Comparison of ENCODE assay signal across 8 mouse cellular contexts in the genomic region with DNA sequence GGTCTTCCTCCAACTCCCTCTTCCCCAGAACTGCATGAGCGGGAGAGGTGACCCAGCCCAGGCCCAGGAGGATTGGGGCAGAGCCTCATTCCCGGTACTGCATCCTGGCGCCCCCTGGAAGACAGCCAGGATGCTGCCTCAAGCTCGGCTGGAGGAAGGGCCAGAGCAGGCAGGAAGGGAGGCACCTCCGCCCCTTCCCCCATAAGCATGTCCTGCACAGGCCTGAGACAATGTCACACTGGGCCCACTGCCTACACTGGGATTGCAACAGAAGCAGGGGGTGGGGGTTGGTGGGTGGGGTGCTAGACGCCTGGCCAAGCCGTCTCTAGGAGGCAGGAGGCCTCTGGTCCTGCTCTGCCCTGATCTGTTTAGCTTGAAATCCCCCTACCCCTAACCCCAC. TPM values are rescaled to one million over a fixed set of nuclear protein-coding genes. Genes with fewer than 3 reads are reported as not detected.
DNase-seq lines count a peak whose midpoint lies in the region; ATAC-seq lines count a peak whose summit lies in the region.
"Had no signal": no experiment of that assay in that cellular context is flagged by ENCODE, and none has a peak within 500 bp of the region (broad histone marks: within the 10 kb centered on the region; RNA-seq: fewer than 3 reads in every experiment).

No protein-coding gene starts in this region.

- H3K4me1 ChIP-seq in heart, embryonic 16.5 days (ENCODE audit: control insufficient read depth, insufficient read depth, low read length), result peaks cover 16% of the 10 kb centered on the region
- H3K4me1 ChIP-seq in neural tube, embryonic 15.5 days, result peaks cover 20% of the 10 kb centered on the region

- WGBS in heart, embryonic 16.5 days, result 26% methylated on average over 7 of the region's 7 CpGs
- WGBS in neural tube, embryonic 15.5 days, result 29% methylated on average over 7 of the region's 7 CpGs

- no peak overlapping the region for H3K4me2 ChIP-seq in heart, embryonic 16.5 days (ENCODE audit: low read depth, low read length)
- no peak overlapping the region for H3K4me2 ChIP-seq in neural tube, embryonic 15.5 days
- H3K4me2 ChIP-seq: limb, embryonic 12.5 days had no signal

- H3K27ac ChIP-seq in heart, embryonic 16.5 days (ENCODE audit: low read length), result peak overlapping the region; percentile 78
- H3K27ac ChIP-seq in neural tube, embryonic 15.5 days (replicated peaks), result peak overlapping the region; percentile 48
- H3K27ac ChIP-seq: limb, embryonic 12.5 days had no signal

- H3K9ac ChIP-seq in heart, embryonic 16.5 days (ENCODE audit: low read length), result 0 out of 2 replicates have a peak overlapping the region, but pooled peaks have one; percentile 1
- no peak overlapping the region for H3K9ac ChIP-seq in neural tube, embryonic 15.5 days (replicated peaks)
- H3K9ac ChIP-seq: limb, embryonic 12.5 days had no signal

- peak; percentile 55 for DNase-seq in NIH3T3 (ENCODE audit: low read depth)
- DNase-seq in embryo, embryonic 11 days, result peak; percentile 34
- peak; percentile 86 for DNase-seq in kidney, postnatal 14 days
- no peak for DNase-seq in left cerebral cortex, adult 9 months (ENCODE audit: low spot score in 2 of 2)
- no peak for DNase-seq in layer of hippocampus, postnatal 10 days (ENCODE audit: low spot score in 2 of 2)

- ATAC-seq in heart, embryonic 16.5 days (replicated peaks; ENCODE audit: extremely low read depth, insufficient read depth, low FRiP score), result peak; percentile 75
- no peak; the same call in 1 of the 2 replicates for ATAC-seq in neural tube, embryonic 15.5 days (ENCODE audit: low FRiP score)

- H3K36me3 ChIP-seq in heart, embryonic 16.5 days (ENCODE audit: control insufficient read depth, insufficient read depth), result no peaks in the 10 kb centered on the region
- H3K36me3 ChIP-seq in neural tube, embryonic 15.5 days, result no peaks in the 10 kb centered on the region
- H3K36me3 ChIP-seq: limb, embryonic 12.5 days had no signal

- no peaks in the 10 kb centered on the region for H3K27me3 ChIP-seq in heart, embryonic 16.5 days (ENCODE audit: control insufficient read depth, insufficient read depth, low read length)
- H3K27me3 ChIP-seq in neural tube, embryonic 15.5 days (replicated peaks), result no peaks in the 10 kb centered on the region

- no peaks in the 10 kb centered on the region for H3K9me3 ChIP-seq in heart, embryonic 16.5 days (replicated peaks; ENCODE audit: control insufficient read depth, low read length)
- no peaks in the 10 kb centered on the region for H3K9me3 ChIP-seq in neural tube, embryonic 15.5 days (replicated peaks)
- H3K9me3 ChIP-seq: limb, embryonic 12.5 days had no signal

- no peak overlapping the region for H3K4me3 ChIP-seq in heart, embryonic 16.5 days (ENCODE audit: low read length)
- H3K4me3 ChIP-seq in neural tube, embryonic 15.5 days (replicated peaks), result no peak overlapping the region
- H3K4me3 ChIP-seq: limb, embryonic 12.5 days had no signal

RNA-seq across cellular contexts. Expression of a gene that starts 12.7 kb away (rescaled TPM):
- 19.6 and 19.8 TPM in 2 replicates for polyA plus RNA-seq in heart, embryonic 16.5 days (2015; fragmentation: Nextera tagmentation; extraction: Ambion mirVana)
- 14.5 and 22.6 TPM in 2 replicates for polyA plus RNA-seq in neural tube, embryonic 15.5 days (2015; fragmentation: Nextera tagmentation; extraction: Ambion mirVana)
- 10 to 100 TPM in 1 of 2 experiments, 1 to 10 TPM in 1; 9.2 to 10.4 TPM for total RNA-seq in layer of hippocampus, postnatal 10 days (2021)

RNA-seq across cellular contexts. Expression of a gene that starts 16.9 kb away (rescaled TPM):
- 6.3 and 7.4 TPM in 2 replicates for polyA plus RNA-seq in heart, embryonic 16.5 days (2015; fragmentation: Nextera tagmentation; extraction: Ambion mirVana)
- polyA plus RNA-seq in neural tube, embryonic 15.5 days (2015; fragmentation: Nextera tagmentation; extraction: Ambion mirVana), result 1.9 and 3.7 TPM in 2 replicates
- 1 to 10 TPM; 5.8 to 6.0 TPM for total RNA-seq in layer of hippocampus, postnatal 10 days (2021)

RNA-seq across cellular contexts. Expression of a gene that starts 56.5 kb away (rescaled TPM):
- 29.4 and 38.7 TPM in 2 replicates for polyA plus RNA-seq in heart, embryonic 16.5 days (2015; fragmentation: Nextera tagmentation; extraction: Ambion mirVana)
- polyA plus RNA-seq in neural tube, embryonic 15.5 days (2015; fragmentation: Nextera tagmentation; extraction: Ambion mirVana), result 12.0 and 16.2 TPM in 2 replicates
- total RNA-seq in layer of hippocampus, postnatal 10 days (2021), result 1 to 10 TPM; 7.6 to 8.5 TPM

Comparison
In these comparisons a context has a peak if more than half of its experiments do, and no peak if none do; other contexts are left out.
1. DNase-seq: peak in NIH3T3 (single experiment), embryo, embryonic 11 days (single experiment) and kidney, postnatal 14 days (single experiment); none in left cerebral cortex, adult 9 months (0 of 2) and layer of hippocampus, postnatal 10 days (0 of 2).